Mouse (Mus musculus) cerebellum, adult 18-20 months (tissue): ENCODE data around the gene Lman2.

Source experiments
- DNase-seq, 2 experiments: peaks; one replicate each; pipeline ENCODE4 v3.0.0; 2021

Lman2 gene

GRCm38 (mm10) chr13:55322130-55322825 lies 40.3 kb downstream of the Lman2 start:
- peak; percentile 57 to 65 for DNase-seq

DNA sequence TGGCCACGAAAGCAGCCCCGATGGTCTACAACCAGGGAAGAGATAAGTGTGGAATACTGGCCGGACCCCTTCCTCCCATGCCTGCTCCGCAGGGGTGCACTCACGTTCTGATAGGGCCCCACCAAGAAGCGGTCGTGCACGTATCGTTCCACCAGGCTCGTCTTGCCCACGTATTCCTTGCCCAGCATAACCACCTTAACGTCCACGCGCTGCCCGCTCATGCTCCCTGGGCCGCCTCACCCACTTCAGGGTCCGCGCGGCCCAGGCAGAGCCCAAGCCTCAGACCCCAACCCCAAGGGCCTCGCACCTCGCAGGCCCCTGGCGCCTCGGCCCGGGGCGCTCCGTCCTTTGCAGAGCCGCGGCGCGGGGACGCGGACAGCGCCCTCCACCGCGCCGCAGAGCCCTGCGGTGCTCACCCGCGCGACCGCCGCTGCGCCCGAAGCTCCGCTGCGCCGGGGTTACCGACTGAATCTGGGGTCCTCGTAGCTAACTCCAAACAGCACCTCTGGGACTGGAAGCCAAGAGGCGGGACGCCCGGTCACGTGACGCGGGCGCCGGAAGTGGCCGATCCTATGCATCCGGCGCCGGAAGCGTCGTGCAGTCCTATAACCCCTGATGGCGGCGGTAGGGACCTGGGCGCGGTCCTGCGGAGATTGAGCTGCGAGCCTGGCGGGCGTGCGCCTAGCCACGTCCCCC lies 41.0 kb downstream of the Lman2 start, which contains the start of gene Rab24:
Rab24 (minus strand) TSS at position 513 of the 696 bp plus-strand sequence.
- peak; percentile 83 to 91 for DNase-seq

GRCm38 (mm10) chr13:55319931-55320533 lies 42.6 kb downstream of the Lman2 start, which contains the start of gene Prelid1:
Prelid1 (plus strand) TSS chr13:55320500.
- DNase-seq: peak; percentile 51 to 53

GRCm38 (mm10) chr13:55318351-55318750 lies 44.2 kb downstream of the Lman2 start:
- DNase-seq: no peak

DNA sequence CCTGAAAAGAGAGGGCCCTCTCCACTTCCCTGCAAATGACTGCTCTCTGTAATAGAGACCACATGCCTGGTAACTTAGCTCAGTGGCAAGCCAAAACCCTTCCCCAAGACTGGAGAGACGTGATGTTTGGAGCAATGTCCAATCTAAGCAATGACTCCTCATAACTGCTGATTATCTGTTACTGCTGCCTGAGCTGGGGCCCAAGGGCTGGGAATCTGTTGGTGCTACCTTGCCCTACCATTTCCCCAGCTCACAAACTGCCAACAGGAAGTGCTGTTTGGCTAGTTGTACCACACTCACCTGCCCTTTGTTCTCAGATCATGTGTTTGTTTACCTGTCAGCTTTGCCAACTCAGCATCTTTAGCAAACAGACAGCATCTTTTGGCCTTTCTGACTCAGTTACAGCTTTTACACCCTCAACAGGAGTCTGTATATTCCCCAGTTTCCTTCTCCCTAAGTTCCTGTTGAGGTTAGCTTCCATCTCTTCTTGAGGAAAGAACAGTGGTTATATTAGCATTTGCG lies 47.6 kb downstream of the Lman2 start:
- no peak for DNase-seq

DNA sequence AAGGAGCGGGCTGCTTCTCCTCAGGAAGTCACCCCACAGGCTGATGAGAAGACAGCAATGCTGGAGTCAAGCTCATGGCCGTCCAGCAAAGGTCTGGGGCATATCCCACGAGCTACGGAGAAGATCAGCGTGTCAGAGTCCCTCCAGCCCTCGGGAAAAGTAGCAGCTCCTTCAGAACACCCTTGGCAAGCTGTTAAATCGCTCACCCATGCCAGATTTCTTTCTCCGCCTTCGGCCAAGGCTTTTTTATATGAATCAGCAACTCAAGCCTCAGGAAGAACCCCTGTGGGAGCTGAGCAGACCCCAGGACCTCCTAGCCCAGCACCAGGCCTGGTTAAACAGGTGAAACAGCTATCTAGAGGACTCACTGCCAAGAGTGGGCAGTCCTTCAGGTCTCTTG lies 49.5 kb downstream of the Lman2 start:
- DNase-seq: no peak

DNA sequence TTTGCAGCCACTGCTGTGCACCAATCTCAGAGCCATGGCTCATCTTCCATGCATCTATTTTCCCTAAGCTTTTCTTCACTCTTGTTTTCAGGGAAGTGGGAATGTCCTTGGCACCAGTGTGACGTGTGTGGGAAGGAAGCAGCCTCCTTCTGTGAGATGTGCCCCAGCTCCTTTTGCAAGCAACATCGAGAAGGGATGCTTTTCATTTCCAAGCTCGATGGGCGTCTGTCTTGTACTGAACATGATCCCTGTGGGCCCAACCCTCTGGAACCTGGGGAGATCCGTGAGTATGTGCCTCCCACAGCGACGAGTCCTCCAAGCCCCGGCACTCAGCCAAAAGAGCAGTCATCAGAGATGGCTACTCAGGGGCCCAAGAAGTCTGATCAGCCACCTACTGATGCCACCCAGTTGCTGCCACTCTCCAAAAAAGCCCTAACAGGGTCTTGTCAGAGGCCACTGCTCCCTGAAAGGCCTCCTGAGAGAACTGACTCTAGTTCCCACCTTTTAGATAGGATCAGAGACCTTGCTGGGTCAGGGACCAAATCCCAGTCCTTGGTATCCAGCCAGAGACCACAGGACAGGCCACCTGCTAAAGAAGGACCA lies 50.5 kb downstream of the Lman2 start:
- no peak for DNase-seq

DNA sequence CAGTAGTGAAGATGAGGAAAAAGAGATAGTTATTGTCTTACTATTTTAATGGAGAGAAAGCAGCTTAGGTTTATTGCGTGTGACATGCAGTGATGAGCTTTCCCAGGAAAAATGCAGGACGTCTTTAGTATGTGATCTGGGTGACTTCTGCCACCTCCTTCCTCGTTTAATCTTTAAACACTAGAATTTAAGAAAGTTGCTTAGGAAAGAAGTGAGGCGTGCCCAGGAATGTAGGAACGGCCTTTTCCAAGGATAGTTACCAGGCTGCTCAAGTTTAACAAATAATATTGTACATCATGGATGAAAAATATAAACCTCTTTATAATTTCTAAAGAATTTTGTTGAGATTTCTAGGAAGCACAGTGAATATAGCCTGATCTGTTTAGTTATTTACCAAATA lies 61.7 kb downstream of the Lman2 start:
- no peak for DNase-seq

DNA sequence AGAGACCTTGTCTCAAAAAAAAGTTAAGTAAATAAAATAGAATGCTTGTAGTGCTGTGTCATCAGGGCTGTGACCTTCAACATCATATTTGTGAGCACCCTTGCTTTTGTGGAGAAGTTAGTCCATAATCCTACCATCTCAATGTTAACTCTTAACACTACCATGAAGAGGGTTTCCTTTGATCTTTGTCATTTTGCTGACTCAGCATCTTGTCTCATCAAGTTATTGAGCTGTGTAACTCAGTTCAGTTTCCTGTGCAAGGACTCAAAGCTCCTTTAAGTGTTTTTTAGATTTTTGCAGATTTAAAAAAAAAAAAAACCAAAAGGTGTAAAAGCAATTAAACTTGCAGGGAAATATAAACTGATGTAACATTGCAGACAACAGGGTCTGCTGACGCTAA lies 65.8 kb downstream of the Lman2 start:
- DNase-seq: no peak
